Mouse (Mus musculus) mouse trophoblast stem cell (cell line): Measurements from ENCODE around the gene Anks1b.

ENCODE experiments used
- in situ Hi-C, 2 experiments: fragments of 300-500 bp; cut with MseI, MboI; formaldehyde crosslinking; loops; 2 replicates in 1 of 2; 3 replicates in 1 of 2; pipeline ENCODE4 v1.15.1; 2025

Anks1b gene

DNA sequence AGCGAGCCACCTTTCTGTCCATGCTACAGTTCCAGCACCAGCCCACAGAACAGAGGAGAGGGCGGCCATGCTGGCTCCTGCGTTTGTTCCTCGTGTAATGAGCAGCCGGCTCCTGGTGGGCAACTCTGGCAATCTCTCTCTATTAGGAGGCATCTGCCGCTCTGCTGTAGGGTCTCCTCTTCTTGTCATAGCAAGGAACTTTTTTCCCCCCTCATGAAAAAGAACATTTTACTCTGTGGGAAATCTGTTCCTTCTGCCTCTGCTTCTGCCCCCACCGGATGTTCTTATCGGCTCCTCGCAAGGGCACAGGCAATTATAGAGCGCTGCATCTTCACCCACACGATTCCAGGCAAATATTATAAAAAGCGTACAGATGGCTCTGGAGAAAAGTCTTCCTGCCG is 850.6 kb downstream of the Anks1b start:
- in situ Hi-C loops: loop anchor here in 1 of 2 experiments (10.0 kb wide), 1 partner anchor 311 kb away; no protein-coding TSS in a partner anchor

GRCm38 (mm10) chr10:90724931-90725330 is 851.6 kb downstream of the Anks1b start:
- in situ Hi-C loops: loop anchor here in 1 of 2 experiments (10.0 to 25.0 kb wide), 2 partner anchors 262 to 310 kb away; no protein-coding TSS in a partner anchor

GRCm38 (mm10) chr10:90728401-90729358 is 855.4 kb downstream of the Anks1b start:
- in situ Hi-C loops: loop anchor here in 1 of 2 experiments (10.0 to 25.0 kb wide), 2 partner anchors 259 to 306 kb away; no protein-coding TSS in a partner anchor

GRCm38 (mm10) chr10:90729527-90729926 is 856.2 kb downstream of the Anks1b start:
- in situ Hi-C loops: loop anchor here in 1 of 2 experiments (10.0 to 25.0 kb wide), 2 partner anchors 258 to 305 kb away; no protein-coding TSS in a partner anchor

DNA sequence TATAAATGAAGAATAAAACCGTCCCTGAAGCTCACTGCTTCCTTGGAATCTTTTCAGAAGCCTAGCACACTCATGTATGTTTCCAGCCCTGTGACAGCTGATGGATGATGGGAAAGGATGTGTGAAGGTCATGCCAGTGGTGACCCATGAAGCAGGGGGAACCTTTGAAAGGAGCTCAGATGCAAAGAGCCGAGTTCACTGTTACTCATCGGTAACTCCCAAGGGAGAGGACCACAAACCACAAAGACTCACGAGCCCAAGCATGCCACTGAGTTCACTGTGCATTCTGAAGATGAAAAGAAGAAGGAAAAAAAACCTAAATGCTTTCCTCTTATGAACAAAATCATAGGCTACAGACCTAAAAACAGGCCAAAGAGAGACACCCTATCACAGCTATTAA is 859.5 kb downstream of the Anks1b start:
- in situ Hi-C loops: loop anchor here (5.0 to 25.0 kb wide), 3 partner anchors 239 to 302 kb away; no protein-coding TSS in a partner anchor

GRCm38 (mm10) chr10:90733632-90734031 is 860.3 kb downstream of the Anks1b start:
- in situ Hi-C loops: loop anchor here (5.0 to 25.0 kb wide), 3 partner anchors 239 to 301 kb away; no protein-coding TSS in a partner anchor

DNA sequence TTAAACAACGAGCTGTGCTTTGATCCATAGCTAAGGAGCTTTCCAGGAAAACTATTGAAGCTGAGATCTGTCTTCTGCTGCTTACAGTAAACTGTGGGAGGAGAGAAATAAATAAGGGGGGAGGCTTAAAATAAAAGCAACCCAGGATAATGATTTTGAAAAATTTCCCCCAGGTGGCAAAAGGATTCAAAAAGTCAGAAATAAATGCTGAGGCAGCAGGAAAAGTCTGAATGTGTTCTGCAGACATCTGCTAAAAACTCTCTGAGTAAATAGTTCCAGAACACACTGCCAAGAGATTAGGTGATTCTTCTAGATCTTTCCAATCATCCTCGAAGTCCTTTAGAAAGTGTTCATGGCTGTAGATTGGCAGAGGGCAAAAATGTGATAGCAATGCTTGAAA is 865.2 kb downstream of the Anks1b start:
- in situ Hi-C loops: loop anchor here (10.0 to 25.0 kb wide), 2 partner anchors 249 to 296 kb away; no protein-coding TSS in a partner anchor

DNA sequence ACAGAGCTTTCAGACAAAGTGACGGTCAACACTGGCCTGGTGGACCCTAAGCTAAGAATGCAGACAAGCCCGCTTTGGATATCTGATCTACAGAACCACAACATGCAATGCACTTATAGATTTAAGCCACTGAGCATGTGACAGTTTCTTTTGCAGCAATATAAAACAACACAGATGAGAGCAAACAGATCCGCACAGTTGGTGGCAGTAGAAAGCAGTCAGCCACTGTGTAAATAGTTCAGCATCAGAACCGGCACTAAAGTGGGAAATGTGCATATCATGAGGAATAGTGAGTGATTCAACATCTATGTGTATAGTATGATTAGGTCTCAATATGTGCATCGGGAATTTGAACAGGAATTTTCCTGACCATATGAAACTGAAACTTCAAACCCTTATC is 867.6 kb downstream of the Anks1b start:
- in situ Hi-C loops: loop anchor here in 1 of 2 experiments (25.0 kb wide), 1 partner anchor 246 kb away; no protein-coding TSS in a partner anchor

DNA sequence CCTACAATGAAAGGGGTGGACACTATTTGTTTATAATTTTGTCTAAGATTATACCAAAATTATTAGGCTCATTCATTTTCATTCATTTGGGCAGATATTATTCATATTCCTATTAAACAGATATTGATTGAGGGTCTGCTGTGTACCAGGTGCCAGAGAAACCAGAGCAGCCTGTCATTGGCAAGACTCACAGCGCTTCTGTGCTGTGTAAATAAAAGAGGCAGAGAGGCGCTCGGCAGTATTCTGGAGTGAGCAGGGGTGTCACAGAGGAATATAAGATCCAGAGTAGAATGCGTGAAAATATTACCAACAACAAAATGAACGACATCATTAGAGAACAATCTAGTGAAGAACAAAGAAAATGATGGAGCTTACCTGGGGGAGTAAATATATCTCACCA is 878.6 kb downstream of the Anks1b start:
- in situ Hi-C loops: no loop called here

- in situ Hi-C loops: no loop called here
Observed at GRCm38 (mm10) chr10:90753106-90753505, 879.8 kb downstream of the Anks1b start.

DNA sequence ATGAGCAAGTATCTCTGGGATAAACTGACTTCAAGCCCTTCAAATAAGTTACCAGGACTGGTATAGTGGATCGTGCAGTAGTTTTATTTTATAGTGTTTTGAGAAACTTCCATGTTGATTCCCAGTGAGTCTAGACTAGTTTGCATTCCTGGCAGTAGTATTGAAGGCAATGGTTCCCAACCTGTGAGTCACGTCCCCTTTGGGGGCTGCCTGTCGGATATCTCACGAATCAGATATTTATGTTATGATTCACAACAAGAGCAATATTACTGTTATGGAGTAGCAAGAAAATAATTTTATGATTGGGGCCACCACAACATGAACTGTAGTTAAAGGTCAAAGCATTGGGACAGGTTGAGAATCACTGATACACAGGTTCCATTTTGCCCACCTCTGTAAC is 884.5 kb downstream of the Anks1b start:
- in situ Hi-C loops: no loop called here

DNA sequence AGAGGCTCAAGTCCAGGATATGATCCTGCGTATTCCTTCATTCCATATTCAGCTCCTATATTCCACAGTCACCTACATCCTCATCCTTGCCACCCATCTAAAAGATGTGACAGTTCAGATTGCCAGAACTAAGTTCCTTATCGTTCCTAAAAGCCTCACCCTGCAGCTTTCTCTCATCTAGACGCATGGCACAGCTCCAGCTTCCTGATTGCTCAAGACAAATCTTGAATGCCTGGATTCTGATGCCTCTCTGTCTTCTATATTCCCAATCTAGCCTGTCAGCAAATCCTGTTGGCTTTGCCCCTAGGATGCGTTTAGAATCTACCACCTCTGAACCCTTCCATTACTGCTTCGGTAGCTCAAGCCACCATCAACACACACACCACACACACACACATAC is 886.6 kb downstream of the Anks1b start:
- in situ Hi-C loops: no loop called here

DNA sequence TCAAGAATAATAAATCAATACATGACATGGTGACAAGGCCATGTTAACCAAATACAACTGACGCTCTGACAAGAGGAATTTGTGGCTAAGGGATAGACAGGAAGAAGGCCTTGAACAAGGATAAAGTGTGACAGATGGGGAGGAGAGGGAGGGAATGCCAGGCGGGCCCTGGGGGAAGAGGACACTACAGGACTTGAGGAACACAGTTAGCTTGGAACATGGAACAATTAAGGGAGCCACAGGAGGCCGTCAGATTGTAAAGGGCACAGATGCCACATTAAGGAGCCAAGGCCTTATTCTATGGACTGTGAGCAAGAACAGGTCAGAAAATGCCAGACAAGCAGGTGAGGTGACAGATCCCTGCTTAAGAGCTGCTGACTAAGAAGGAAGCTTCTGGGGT is 893.0 kb downstream of the Anks1b start:
- in situ Hi-C loops: no loop called here

GRCm38 (mm10) chr10:90770403-90770955 is 897.2 kb downstream of the Anks1b start:
- in situ Hi-C loops: no loop called here

DNA sequence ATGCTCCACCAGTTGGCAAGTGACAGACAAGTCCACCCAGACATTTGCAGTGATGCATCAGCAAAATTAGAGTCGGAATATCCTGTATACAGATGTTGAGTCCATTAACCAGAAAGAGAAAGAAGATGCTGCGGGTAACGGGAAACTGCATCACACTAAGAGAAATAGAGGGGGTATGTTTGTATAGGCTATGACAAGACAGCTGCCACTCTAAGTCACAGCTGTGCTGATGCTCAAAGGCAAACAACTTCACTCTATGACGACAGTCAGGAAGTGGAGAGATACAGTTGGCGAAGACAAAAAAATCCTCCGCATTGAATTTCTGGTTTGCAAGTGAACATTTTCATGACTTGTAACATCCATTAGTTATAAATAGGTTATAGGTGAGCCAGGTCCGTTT is 897.7 kb downstream of the Anks1b start:
- in situ Hi-C loops: no loop called here

DNA sequence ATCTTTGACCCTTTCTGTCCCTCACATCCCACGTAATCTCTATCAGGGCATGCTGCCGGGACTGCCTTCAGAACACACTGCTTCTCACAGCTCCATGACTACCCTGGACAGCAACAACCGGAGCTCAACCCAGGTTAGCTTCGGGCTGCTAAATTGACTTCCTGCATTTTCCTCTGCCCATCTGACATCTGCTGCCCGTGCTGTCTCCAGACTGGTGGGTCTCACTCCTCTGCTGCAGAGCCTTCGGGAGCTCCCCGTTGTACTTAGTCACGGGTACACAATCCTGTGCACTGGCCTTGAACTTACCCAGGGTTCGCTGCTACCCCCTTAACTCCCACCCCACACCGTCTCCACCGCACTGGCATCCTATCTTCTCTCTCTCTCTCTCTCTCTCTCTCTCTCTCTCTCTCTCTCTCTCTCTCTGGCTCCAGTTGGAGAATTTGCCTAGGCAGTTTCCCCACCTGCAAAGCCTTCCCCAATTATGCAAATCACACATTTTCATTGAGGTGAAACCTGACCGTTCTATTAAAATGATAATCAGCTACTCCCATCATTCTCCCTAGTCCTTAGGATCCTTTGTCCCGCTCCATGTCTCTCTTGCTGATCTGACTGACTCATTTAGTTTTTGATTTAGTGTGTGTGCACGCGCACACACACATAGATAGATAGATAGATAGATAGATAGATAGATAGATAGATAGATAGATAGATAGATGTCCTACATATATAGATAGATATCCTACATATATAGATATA is 898.3 kb downstream of the Anks1b start:
- in situ Hi-C loops: no loop called here

- in situ Hi-C loops: no loop called here
Observed at GRCm38 (mm10) chr10:90779561-90780400, 906.5 kb downstream of the Anks1b start.

GRCm38 (mm10) chr10:90784981-90785650 is 911.8 kb downstream of the Anks1b start:
- in situ Hi-C loops: no loop called here

DNA sequence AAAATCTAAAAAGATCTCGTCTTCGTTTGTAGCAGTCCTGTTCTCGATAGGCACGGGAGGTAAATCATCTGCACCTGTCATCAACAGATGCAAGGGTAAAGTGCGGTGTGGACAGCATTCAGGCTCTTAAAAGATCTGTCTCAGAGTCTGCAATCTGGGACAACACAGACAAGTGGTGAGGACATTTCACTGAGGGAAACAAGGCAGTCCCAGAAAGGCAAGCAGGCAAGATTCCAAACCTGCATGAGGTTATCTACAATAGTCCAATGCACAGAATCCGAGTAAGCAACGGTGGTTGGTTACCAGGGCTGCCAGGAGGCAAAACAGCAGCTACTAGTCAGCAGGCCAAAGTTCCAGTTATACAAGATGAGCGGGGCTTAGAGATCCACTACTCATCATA is 912.4 kb downstream of the Anks1b start:
- in situ Hi-C loops: no loop called here

DNA sequence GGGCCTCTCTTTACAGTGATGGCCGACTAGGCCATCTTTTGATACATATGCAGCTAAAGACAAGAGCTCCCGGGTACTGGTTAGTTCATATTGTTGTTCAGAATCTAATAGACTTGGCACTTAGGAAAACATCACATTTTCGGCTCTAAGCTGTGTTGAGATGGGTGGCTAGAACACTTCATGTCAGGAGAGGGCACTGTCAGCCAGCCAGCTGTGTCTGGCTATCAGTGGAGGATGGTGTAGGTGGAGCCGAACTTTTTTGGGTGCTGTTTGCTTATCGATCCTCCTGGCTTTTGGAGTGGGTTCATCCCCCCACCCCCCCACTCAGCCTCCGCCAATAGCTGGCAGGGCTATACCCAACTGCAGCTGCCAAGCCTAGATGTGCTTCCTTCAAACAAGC is 929.8 kb downstream of the Anks1b start:
- in situ Hi-C loops: no loop called here
